Mouse (Mus musculus) layer of hippocampus, adult 9-10 months (tissue): ENCODE data around the gene Mcmbp.

Source experiments
- DNase-seq: peaks from one replicate; pipeline ENCODE4 v3.0.0; 2022; ENCODE audit warnings: low spot score

Gene Mcmbp

GRCm38 (mm10) chr7:128740334-128740733 lies at the start of gene Mcmbp:
Gene Mcmbp (minus strand): TSS chr7:128740495.
- DNase-seq: peak; percentile 84

GRCm38 (mm10) chr7:128790045-128790444 lies 49.8 kb upstream of the Mcmbp start:
- DNase-seq: no peak

GRCm38 (mm10) chr7:128781846-128782245 lies 41.6 kb upstream of the Mcmbp start:
- no peak for DNase-seq

- DNase-seq: peak; percentile 13
These were observed 39.0 kb upstream of the Mcmbp start for GRCm38 (mm10) chr7:128779305-128779704.

GRCm38 (mm10) chr7:128777201-128777600 lies 36.9 kb upstream of the Mcmbp start:
- no peak for DNase-seq

- DNase-seq: no peak
These were observed 26.4 kb upstream of the Mcmbp start for GRCm38 (mm10) chr7:128766696-128767095.

GRCm38 (mm10) chr7:128758948-128759347 lies 18.7 kb upstream of the Mcmbp start:
- no peak for DNase-seq

GRCm38 (mm10) chr7:128755396-128755795 lies 15.1 kb upstream of the Mcmbp start:
- no peak for DNase-seq

- DNase-seq: no peak
These were observed 11.7 kb upstream of the Mcmbp start for GRCm38 (mm10) chr7:128752012-128752411.

GRCm38 (mm10) chr7:128750296-128750695 lies 10.0 kb upstream of the Mcmbp start:
- no peak for DNase-seq

GRCm38 (mm10) chr7:128748758-128749157 lies 8.5 kb upstream of the Mcmbp start:
- DNase-seq: no peak

GRCm38 (mm10) chr7:128746151-128746550 lies 5.9 kb upstream of the Mcmbp start:
- no peak for DNase-seq

GRCm38 (mm10) chr7:128744684-128745485 lies 4.6 kb upstream of the Mcmbp start, which contains the start of gene Sec23ip:
Gene Sec23ip (plus strand): TSS chr7:128744943.
- peak; percentile 99 for DNase-seq

GRCm38 (mm10) chr7:128743898-128744297 lies 3.6 kb upstream of the Mcmbp start:
- no peak for DNase-seq

- DNase-seq: no peak
These were observed 625 bp downstream of the Mcmbp start for GRCm38 (mm10) chr7:128739462-128740277.

- DNase-seq: no peak
These were observed 1.2 kb downstream of the Mcmbp start for GRCm38 (mm10) chr7:128739116-128739461.

GRCm38 (mm10) chr7:128738041-128738440 lies 2.3 kb downstream of the Mcmbp start:
- no peak for DNase-seq

- no peak for DNase-seq
These were observed 8.7 kb downstream of the Mcmbp start for GRCm38 (mm10) chr7:128731585-128731984.

- no peak for DNase-seq
These were observed 11.6 kb downstream of the Mcmbp start for GRCm38 (mm10) chr7:128728738-128729137.

GRCm38 (mm10) chr7:128727701-128728100 lies 12.6 kb downstream of the Mcmbp start:
- DNase-seq: no peak

GRCm38 (mm10) chr7:128726999-128727398 lies 13.3 kb downstream of the Mcmbp start:
- no peak for DNase-seq

- DNase-seq: no peak
These were observed 15.1 kb downstream of the Mcmbp start for GRCm38 (mm10) chr7:128725189-128725588.

- peak; percentile 88 for DNase-seq
These were observed 15.5 kb downstream of the Mcmbp start for GRCm38 (mm10) chr7:128724761-128725160.
